Mouse (Mus musculus) midbrain, embryonic 11.5 days (tissue): ENCODE data around the gene Nox4. TPM values are rescaled to one million over a fixed set of nuclear protein-coding genes. Genes with fewer than 3 reads are reported as not detected.
A peak's percentile ranks its signal among the peaks of the same experiment; 100 is the strongest.

ENCODE experiments used
- ATAC-seq: fragments of 200-750 bp; cut with Nextera tagmentation; 2 replicates; pipeline ENCODE4 v1.8.0; 2017; ENCODE audit warnings: moderate TSS enrichment, moderate library complexity; ENCODE audit not compliant: low FRiP score
- DNase-seq: peaks from one replicate; pipeline ENCODE4 v3.0.0; 2015; ENCODE audit warnings: low spot score; ENCODE audit errors: missing footprints
- H3K27ac ChIP-seq: fragments of 300-500 bp; sonication (generic); 2 replicates; pipeline ENCODE4 v1.5.1; 2014; ENCODE audit warnings: low read depth, low read length
- H3K27me3 ChIP-seq: fragments of 300-500 bp; sonication (generic); 2 replicates; pipeline ENCODE4 v1.6.1; 2014; ENCODE audit warnings: mild to moderate bottlenecking, low read length, moderate library complexity, mixed read lengths; ENCODE audit not compliant: control insufficient read depth, insufficient read depth
- H3K36me3 ChIP-seq: fragments of 300-500 bp; sonication (generic); 2 replicates; pipeline ENCODE4 v1.6.1; 2014; ENCODE audit warnings: mild to moderate bottlenecking, low read length, moderate library complexity, mixed read lengths; ENCODE audit not compliant: control insufficient read depth, insufficient read depth
- H3K4me1 ChIP-seq: fragments of 300-500 bp; sonication (generic); 2 replicates; pipeline ENCODE4 v1.6.1; 2014; ENCODE audit warnings: low read length; ENCODE audit not compliant: control insufficient read depth, insufficient read depth
- H3K4me2 ChIP-seq: fragments of 300-500 bp; sonication (generic); 2 replicates; pipeline ENCODE4 v1.6.1; 2014; ENCODE audit warnings: mild to moderate bottlenecking, moderate library complexity
- H3K4me3 ChIP-seq: fragments of 300-500 bp; sonication (generic); 2 replicates; pipeline ENCODE4 v1.5.1; 2014; ENCODE audit warnings: low read depth, low read length
- H3K9ac ChIP-seq: fragments of 300-500 bp; sonication (generic); 2 replicates; pipeline ENCODE4 v1.6.1; 2014; ENCODE audit warnings: low read length
- H3K9me3 ChIP-seq: fragments of 300-500 bp; sonication (generic); 2 replicates; pipeline ENCODE4 v1.6.1; 2016; ENCODE audit warnings: low read length; ENCODE audit not compliant: control insufficient read depth
- WGBS: fragments of 180-500 bp; shearing (Covaris S2); extraction: QIAGEN DNeasy Blood & Tissue Kit; methylation state at CpG from one replicate; pipeline ENCODE4 v1.1.7; 2014; 5-methylcytosine and 5-hydroxymethylcytosine counted together
- polyA plus RNA-seq: library from polyadenylated mRNA; unstranded; fragments of >200 nt; fragmentation: Nextera tagmentation; extraction: Ambion mirVana; gene quantifications from 2 replicates; pipeline ENCODE4 v1.2.1, GENCODE M21; 2014

Gene Nox4
- polyA plus RNA-seq, 1 experiment from 2014 or later = 3.0 TPM

DNA sequence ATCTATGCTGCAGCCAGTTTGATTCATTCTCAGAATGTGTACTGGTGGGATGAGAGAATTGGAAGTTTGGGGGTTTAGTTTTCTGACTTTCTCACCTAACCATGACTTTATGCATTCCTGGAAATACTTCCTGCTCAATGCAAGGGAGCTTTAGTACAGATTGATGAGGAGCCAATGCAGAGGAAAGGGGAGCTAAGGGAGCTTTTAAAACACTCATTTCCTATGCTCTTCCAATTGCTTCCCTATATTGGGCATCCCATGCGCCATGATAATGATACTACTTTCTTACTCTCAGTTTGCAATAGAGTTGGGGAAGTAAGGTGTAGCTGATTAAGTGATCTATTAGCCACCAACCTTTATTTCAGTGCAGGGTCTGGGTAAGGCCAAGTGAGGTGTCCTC lies 1.0 kb downstream of the Nox4 start:
- no peak overlapping the region for H3K27ac ChIP-seq
- H3K36me3 ChIP-seq = no peaks in the 10 kb centered on the region
- peak overlapping the region; percentile 82 for H3K9ac ChIP-seq
- DNase-seq (peak; percentile 90), ATAC-seq (peak; percentile 4; the same call in 1 of the 2 replicates)
- no peaks in the 10 kb centered on the region for H3K4me1 ChIP-seq
- no peaks in the 10 kb centered on the region for H3K9me3 ChIP-seq
- H3K27me3 ChIP-seq = no peaks in the 10 kb centered on the region
- H3K4me2 ChIP-seq = peak overlapping the region; percentile 52
- peak overlapping the region; percentile 57 for H3K4me3 ChIP-seq
- WGBS = 63% methylated on average over 1 of the region's 1 CpGs

DNA sequence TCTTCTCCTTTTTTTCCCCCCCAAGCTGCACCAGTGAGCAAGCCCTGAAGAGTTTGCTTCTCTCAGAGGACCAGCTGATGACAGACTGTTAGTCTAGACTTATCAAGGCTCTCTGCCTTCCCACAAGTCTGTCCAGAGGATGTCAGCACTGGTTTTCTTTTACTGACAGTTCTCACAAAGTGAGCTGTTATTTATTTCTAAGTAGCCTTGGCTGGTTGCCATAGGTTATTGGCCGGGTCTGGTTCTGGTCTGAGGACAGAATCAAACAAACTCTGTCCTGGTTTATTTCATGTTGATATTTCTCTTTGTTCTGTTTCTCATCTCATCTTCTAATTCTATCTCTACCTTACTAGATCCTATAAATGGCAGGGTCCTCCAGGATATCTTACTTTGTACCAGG lies 2.0 kb downstream of the Nox4 start:
- no peaks in the 10 kb centered on the region for H3K27me3 ChIP-seq
- no peaks in the 10 kb centered on the region for H3K9me3 ChIP-seq
- no peak overlapping the region for H3K4me2 ChIP-seq
- ATAC-seq (no peak), DNase-seq (no peak)
- H3K27ac ChIP-seq = no peak overlapping the region
- no peaks in the 10 kb centered on the region for H3K36me3 ChIP-seq
- WGBS = 75% methylated on average over 1 of the region's 1 CpGs
- H3K9ac ChIP-seq = no peak overlapping the region
- no peaks in the 10 kb centered on the region for H3K4me1 ChIP-seq
- H3K4me3 ChIP-seq = no peak overlapping the region

DNA sequence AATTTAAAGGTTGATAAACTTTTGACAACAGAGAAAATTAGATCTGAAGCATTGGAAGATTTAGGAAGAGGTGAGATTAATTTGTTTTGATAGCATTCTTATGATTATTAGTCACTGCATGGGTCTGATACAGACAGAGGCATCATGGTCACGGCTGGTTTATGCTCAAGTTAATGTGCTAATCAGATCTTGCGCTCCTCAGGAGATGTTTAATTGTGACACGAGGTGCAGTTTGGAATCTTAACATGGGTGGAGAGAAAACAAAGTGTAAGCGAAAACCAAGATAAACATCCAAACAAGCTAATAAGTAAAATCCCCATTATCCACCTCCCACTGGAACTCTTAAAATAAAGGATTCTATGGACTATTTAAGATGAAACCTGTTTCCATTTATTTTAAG lies 6.2 kb downstream of the Nox4 start:
- H3K9me3 ChIP-seq = no peaks in the 10 kb centered on the region
- no peak overlapping the region for H3K4me3 ChIP-seq
- 84% methylated on average over 4 of the region's 4 CpGs for WGBS
- no peak for ATAC-seq
- no peak overlapping the region for H3K9ac ChIP-seq
- no peaks in the 10 kb centered on the region for H3K27me3 ChIP-seq
- no peaks in the 10 kb centered on the region for H3K36me3 ChIP-seq
- no peak overlapping the region for H3K27ac ChIP-seq
- H3K4me2 ChIP-seq = no peak overlapping the region
- no peaks in the 10 kb centered on the region for H3K4me1 ChIP-seq
- DNase-seq = no peak

DNA sequence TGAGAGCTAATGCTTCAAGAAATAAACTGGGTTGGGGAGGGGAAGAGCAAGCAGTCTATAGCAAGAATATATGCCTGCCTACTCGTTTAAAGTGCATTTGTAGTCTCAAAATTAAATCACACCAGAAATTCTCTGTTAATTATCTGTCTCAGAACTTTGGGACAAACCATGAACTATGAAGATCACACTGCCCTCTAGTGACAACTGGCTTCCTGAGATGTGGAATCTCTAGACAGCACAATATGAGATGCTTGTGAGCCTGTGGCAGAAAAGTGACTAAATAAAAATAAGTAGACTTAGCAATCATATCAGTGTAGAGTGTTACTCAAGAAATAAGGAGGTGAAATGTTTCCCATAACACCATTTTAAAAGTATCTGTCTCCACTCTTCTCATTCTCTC lies 31.3 kb downstream of the Nox4 start:
- H3K4me3 ChIP-seq = no peak overlapping the region
- H3K9ac ChIP-seq = no peak overlapping the region
- H3K27ac ChIP-seq = no peak overlapping the region
- no peak for ATAC-seq
- no peaks in the 10 kb centered on the region for H3K9me3 ChIP-seq
- 5% methylated on average over 1 of the region's 1 CpGs for WGBS
- no peaks in the 10 kb centered on the region for H3K4me1 ChIP-seq
- no peaks in the 10 kb centered on the region for H3K36me3 ChIP-seq
- H3K27me3 ChIP-seq = no peaks in the 10 kb centered on the region
- no peak overlapping the region for H3K4me2 ChIP-seq
- peak; percentile 85 for DNase-seq

DNA sequence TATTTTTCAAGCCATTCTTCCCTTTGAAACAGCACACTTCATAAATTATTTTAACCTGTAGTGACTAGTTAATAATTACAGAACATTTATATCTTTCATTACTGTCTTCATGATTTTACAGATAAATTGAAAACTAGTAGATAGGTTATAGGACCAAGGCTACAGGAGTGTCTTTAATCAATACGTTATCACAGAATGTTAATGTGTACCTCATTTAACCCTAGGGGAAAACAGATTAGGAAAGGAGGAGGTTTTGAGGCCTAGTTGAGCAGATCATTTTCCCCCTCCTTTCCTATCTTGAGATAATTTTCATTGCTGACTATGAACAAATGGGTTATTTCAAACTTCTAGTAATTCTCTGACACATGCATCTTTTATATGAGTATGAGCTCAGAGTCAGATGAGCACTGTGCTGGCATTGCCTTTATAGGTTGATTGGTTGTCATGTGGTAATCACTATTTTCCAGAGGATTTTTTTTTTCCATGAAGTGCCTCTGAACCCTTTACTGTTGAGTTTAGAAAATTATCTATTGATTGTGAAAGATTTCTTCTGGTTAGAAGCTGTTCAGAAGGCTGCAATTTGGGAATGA lies 57.9 kb downstream of the Nox4 start:
- Histone ChIP-seq H3K4me3 (no peak overlapping the region), H3K36me3 (no peaks in the 10 kb centered on the region), H3K4me2 (no peak overlapping the region), H3K27ac (no peak overlapping the region), H3K9me3 (no peaks in the 10 kb centered on the region), H3K27me3 (no peaks in the 10 kb centered on the region), H3K4me1 (no peaks in the 10 kb centered on the region), H3K9ac (no peak overlapping the region)
- ATAC-seq (no peak), DNase-seq (no peak)
- WGBS = 83% methylated on average over 1 of the region's 1 CpGs

DNA sequence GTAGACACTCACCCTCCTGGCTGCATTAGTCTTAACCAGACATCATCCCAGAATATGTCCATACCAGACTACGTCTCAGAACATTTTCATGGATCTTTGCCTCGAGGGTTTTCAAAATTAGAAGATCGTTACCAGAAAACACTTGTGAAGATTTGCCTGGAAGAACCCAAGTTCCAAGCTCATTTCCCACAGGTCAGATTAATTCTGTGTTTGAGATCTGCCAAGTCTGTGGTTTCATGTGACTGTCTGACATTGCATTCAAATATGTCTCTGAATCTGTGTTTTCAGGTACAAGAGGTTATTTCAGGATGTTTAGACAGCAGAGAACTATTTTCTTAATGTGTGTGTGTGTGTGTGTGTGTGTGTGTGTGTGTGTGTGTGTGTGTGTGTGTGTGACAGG lies 75.7 kb downstream of the Nox4 start:
- no peaks in the 10 kb centered on the region for H3K4me1 ChIP-seq
- no peaks in the 10 kb centered on the region for H3K9me3 ChIP-seq
- no peaks in the 10 kb centered on the region for H3K36me3 ChIP-seq
- no peaks in the 10 kb centered on the region for H3K27me3 ChIP-seq
- H3K4me2 ChIP-seq = no peak overlapping the region
- ATAC-seq (no peak), DNase-seq (no peak)
- H3K4me3 ChIP-seq = no peak overlapping the region
- WGBS = 89% methylated on average over 3 of the region's 3 CpGs
- H3K27ac ChIP-seq = no peak overlapping the region
- no peak overlapping the region for H3K9ac ChIP-seq

DNA sequence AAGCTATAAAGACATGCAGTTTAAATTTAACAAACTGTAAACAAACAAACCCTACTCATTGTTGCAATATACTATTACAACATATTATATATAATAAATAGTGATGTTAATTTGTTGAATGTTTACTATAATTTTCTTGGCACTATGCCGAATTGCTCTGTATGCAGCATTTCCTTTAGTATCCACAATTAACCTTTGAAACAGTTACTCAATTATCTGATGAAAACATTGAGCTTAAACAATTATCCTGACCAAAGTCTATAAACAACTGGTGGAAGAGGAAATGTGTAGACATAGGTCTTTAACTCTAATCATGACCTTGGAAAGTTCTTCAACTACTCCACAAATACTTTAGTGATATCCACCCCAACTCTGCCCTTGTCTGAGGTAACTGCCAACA lies 76.2 kb downstream of the Nox4 start:
- WGBS = 89% methylated on average over 1 of the region's 1 CpGs

DNA sequence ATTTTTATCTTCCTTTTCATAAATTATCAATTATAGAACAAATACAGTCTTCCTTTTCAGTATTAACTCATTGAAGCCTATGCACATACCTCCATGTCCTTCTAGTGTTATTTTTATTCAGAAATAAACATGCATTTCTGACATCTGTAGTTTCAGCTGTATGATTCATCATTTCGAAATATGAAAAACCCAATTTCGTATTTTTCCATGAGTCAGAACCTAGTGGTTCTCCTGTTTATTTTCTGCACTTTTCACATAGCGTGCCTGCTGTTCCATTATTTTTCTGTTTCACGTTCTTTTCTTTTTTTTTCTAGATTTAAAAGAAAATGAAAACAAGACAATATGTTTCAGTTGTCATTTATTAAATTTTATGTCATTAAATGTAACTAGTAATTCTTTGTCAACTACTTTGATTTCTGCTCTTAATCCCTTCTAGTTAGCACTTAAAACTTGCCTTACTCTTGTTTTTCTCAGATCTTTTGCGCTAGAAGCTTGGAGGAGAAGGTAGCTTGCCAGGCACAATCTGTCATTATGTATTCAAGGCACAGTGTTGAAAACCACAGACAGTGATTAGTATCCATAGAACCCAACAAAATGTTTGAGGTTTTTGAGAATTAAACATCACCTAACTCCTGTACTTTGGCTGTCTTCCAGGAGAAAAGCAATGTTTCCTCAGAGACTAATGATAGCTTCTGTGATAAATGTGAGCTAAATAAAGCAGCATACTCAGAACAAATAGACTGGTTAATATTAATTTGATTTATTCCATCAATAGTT lies 85.1 kb downstream of the Nox4 start:
- no peaks in the 10 kb centered on the region for H3K36me3 ChIP-seq
- H3K9ac ChIP-seq = no peak overlapping the region
- no peak overlapping the region for H3K27ac ChIP-seq
- ATAC-seq (no peak), DNase-seq (no peak)
- no peaks in the 10 kb centered on the region for H3K9me3 ChIP-seq
- no peak overlapping the region for H3K4me2 ChIP-seq
- no peaks in the 10 kb centered on the region for H3K4me1 ChIP-seq
- WGBS = 93% methylated on average over 5 of the region's 5 CpGs
- H3K4me3 ChIP-seq = no peak overlapping the region
- no peaks in the 10 kb centered on the region for H3K27me3 ChIP-seq

More for the DNA sequence above, 76.2 kb downstream of the Nox4 start:
- Histone ChIP-seq H3K36me3 (no peaks in the 10 kb centered on the region), H3K4me1 (no peaks in the 10 kb centered on the region), H3K9ac (no peak overlapping the region), H3K27me3 (no peaks in the 10 kb centered on the region), H3K27ac (no peak overlapping the region), H3K9me3 (no peaks in the 10 kb centered on the region), H3K4me2 (no peak overlapping the region), H3K4me3 (no peak overlapping the region)
- DNase-seq = no peak
- no peak for ATAC-seq

DNA sequence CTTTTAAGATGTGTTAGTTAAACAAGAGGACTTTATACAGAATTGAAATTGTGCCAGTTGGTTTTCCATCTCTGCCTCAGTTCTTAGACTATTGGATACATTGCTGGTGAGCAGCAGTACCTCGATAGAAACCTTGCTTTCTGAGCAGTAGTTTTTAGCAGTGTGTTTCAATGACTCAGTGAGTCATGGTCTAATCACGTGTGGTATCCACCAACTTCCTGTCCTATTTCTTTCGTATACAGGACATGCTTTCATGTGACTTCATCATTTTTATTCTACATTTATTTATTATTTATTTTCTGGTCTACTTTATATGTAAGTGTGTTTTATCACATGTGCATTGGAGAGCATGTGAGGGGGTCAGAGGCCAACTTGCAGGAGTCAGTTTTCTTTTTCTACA lies 99.7 kb downstream of the Nox4 start:
- Histone ChIP-seq H3K9me3 (no peaks in the 10 kb centered on the region), H3K9ac (no peak overlapping the region), H3K4me3 (no peak overlapping the region), H3K27me3 (no peaks in the 10 kb centered on the region), H3K36me3 (no peaks in the 10 kb centered on the region), H3K27ac (no peak overlapping the region), H3K4me1 (no peaks in the 10 kb centered on the region), H3K4me2 (no peak overlapping the region)
- WGBS = 77% methylated on average over 3 of the region's 3 CpGs
- no peak for DNase-seq
- ATAC-seq = no peak
